Mouse (Mus musculus) hindbrain, embryonic 11.5 days (tissue): ENCODE measurements at regions not wholly inside any gene's neighbourhood (a gene's known extent, or its start where the extent isn't known, plus 50 kb on each side); places are given as distances from the start of the nearest gene placed in this dataset.

Experiments
- ATAC-seq: fragments of 200-750 bp; cut with Nextera tagmentation; 2 replicates; pipeline ENCODE4 v1.8.0; 2017; ENCODE audit warnings: mild to moderate bottlenecking, moderate TSS enrichment, moderate library complexity; ENCODE audit not compliant: low FRiP score
- DNase-seq: peaks from one replicate; pipeline ENCODE4 v3.0.0-alpha.2; 2015; ENCODE audit warnings: low spot score
- H3K27ac ChIP-seq: fragments of 300-500 bp; sonication (generic); 2 replicates; pipeline ENCODE4 v1.5.1; 2014; ENCODE audit warnings: mild to moderate bottlenecking, low read depth, low read length
- H3K27me3 ChIP-seq: fragments of 300-500 bp; sonication (generic); 2 replicates; pipeline ENCODE4 v1.6.1; 2014; ENCODE audit warnings: mild to moderate bottlenecking, low read length, moderate library complexity, mixed read lengths; ENCODE audit not compliant: control insufficient read depth, insufficient read depth
- H3K36me3 ChIP-seq: fragments of 300-500 bp; sonication (generic); 2 replicates; pipeline ENCODE4 v1.6.1; 2014; ENCODE audit warnings: mild to moderate bottlenecking, low read length, moderate library complexity, mixed read lengths; ENCODE audit not compliant: control insufficient read depth, insufficient read depth
- H3K4me1 ChIP-seq: fragments of 300-500 bp; sonication (generic); replicated peaks from 2 replicates; pipeline ENCODE4 v1.6.1; 2014; ENCODE audit warnings: low read length, mixed read lengths; ENCODE audit not compliant: control insufficient read depth, insufficient read depth
- H3K4me2 ChIP-seq: fragments of 300-500 bp; sonication (generic); replicated peaks from 2 replicates; pipeline ENCODE4 v1.6.1; 2014; ENCODE audit warnings: mild to moderate bottlenecking, low read depth, low read length
- H3K4me3 ChIP-seq: fragments of 300-500 bp; sonication (generic); 2 replicates; pipeline ENCODE4 v1.5.1; 2014; ENCODE audit warnings: low read depth, low read length
- H3K9ac ChIP-seq: fragments of 300-500 bp; sonication (generic); 2 replicates; pipeline ENCODE4 v1.6.1; 2014; ENCODE audit warnings: low read depth, low read length
- H3K9me3 ChIP-seq: fragments of 300-500 bp; sonication (generic); 2 replicates; pipeline ENCODE4 v1.6.1; 2016; ENCODE audit warnings: low read length; ENCODE audit not compliant: control insufficient read depth
- WGBS: fragments of 180-500 bp; shearing (Covaris S2); extraction: QIAGEN DNeasy Blood & Tissue Kit; methylation state at CpG from one replicate; pipeline ENCODE4 v1.1.7; 2014; 5-methylcytosine and 5-hydroxymethylcytosine counted together

DNA sequence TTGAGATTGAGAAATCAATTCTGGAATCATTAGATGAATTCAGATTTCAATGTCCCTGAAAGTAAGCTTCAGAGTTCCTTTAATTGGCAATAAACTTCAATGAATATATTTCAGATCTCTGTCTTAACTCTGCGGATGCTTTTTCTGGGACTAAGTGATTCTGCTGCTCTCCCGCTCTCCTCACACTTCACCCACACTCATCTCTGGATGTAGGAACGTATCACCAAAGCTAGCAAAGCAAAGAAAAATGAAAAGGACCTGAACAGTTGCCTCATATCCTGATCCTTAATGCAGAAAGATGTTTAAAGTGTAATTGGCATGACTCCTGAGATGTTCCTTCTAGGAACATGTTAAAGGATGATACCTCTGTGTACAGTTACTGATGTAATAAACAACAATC, 377.3 kb downstream of the Basp1 start:
- no peaks in the 10 kb centered on the region for H3K27me3 ChIP-seq
- DNase-seq = no peak
- no peaks in the 10 kb centered on the region for H3K36me3 ChIP-seq
- no peak overlapping the region for H3K9ac ChIP-seq
- H3K27ac ChIP-seq = no peak overlapping the region
- no peak overlapping the region for H3K4me2 ChIP-seq
- WGBS = 93% methylated on average over 3 of the region's 3 CpGs
- no peak for ATAC-seq
- H3K4me1 ChIP-seq = no peaks in the 10 kb centered on the region
- H3K9me3 ChIP-seq = no peaks in the 10 kb centered on the region
- H3K4me3 ChIP-seq = no peak overlapping the region

DNA sequence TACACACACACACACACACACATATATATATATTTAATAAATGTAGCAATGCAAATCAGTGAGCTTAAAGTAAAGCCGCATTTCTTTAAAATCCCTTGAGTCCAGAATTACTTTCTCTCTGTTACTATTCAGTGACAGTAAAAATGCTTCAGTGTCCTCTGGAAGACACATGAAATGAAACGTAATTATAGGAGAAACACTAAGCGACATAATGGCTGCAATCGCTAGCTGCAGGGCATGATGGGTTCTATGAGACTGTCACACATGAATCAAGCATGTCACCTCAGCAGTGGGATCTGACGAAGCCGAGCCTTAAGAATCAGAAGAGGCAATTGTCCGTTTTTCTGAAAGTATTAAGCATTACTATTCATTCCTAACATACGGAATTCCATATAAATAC, 385.7 kb downstream of the Basp1 start:
- peak; percentile 20 for DNase-seq
- Histone ChIP-seq H3K27me3 (no peaks in the 10 kb centered on the region), H3K4me2 (no peak overlapping the region), H3K27ac (no peak overlapping the region), H3K9me3 (no peaks in the 10 kb centered on the region), H3K4me3 (no peak overlapping the region), H3K9ac (no peak overlapping the region), H3K36me3 (no peaks in the 10 kb centered on the region), H3K4me1 (peaks cover 6% of the 10 kb centered on the region)
- WGBS = 67% methylated on average over 8 of the region's 8 CpGs
- no peak for ATAC-seq

DNA sequence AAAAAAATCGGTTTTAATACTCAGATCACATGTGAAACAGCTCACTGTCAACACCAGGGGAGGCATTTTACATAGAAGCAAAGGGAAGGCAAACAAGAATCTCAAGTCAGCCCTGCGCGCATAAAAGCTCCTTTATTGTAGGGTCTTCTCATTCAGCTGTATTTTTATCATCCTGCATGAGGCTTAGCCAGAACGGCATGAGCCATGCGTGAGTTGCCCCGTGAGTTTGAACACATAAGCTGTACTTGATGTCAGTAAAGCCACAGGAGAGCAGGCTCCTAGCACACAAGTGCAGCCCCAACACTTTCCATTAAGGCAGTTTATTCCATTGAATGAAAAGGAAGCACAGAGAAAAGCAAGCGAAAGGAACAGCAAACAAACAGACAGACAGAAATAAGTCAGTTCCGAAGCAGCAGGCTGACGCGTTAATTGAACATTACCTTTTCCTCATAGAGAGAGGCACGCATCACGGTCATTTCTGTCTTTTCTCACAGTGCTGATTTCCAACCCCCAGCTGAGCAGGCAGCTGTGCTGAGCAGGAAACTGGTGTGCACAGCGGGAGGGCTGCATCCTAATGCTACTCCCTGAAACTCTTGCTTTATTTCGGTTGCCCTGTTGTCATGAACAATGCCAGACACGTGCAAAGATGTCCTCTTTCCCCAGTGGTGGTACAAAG, 386.6 kb downstream of the Basp1 start:
- H3K4me1 ChIP-seq = peaks cover 6% of the 10 kb centered on the region
- DNase-seq (peak; percentile 71), ATAC-seq (peak; percentile 84)
- no peaks in the 10 kb centered on the region for H3K36me3 ChIP-seq
- H3K4me3 ChIP-seq = peak overlapping the region; percentile 28
- WGBS = 4% methylated on average over 15 of the region's 15 CpGs
- peak overlapping the region; percentile 42 for H3K9ac ChIP-seq
- no peaks in the 10 kb centered on the region for H3K9me3 ChIP-seq
- no peaks in the 10 kb centered on the region for H3K27me3 ChIP-seq
- H3K27ac ChIP-seq = peak overlapping the region; percentile 83
- peak overlapping the region; percentile 42 for H3K4me2 ChIP-seq

DNA sequence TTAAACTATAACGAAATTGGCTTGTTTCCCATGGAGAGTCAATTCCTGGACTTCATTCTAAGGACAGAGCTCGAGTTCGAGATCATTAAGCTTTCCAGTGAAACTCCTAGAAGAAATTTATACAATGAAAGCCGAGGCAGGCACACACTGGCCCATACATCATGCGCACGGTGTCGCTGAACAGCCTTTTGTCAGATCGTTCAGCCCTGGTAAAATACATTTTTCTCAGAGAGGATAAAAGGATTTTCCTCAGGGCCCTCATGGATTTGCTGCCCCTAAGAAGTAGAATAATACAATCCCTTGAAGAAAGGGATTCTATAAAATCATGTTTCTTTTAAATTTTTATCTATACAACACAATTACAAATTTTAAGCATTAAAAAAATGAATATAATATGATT, 387.2 kb downstream of the Basp1 start:
- H3K4me1 ChIP-seq = peaks cover 6% of the 10 kb centered on the region
- ATAC-seq (no peak), DNase-seq (peak; percentile 15)
- 34% methylated on average over 8 of the region's 8 CpGs for WGBS
- no peak overlapping the region; the same call in 1 of the 2 replicates for H3K4me3 ChIP-seq
- H3K27ac ChIP-seq = peak overlapping the region; percentile 83
- H3K36me3 ChIP-seq = no peaks in the 10 kb centered on the region
- no peaks in the 10 kb centered on the region for H3K27me3 ChIP-seq
- H3K4me2 ChIP-seq = peak overlapping the region; percentile 42; the same call in 1 of the 2 replicates
- H3K9me3 ChIP-seq = no peaks in the 10 kb centered on the region
- no peak overlapping the region; the same call in 1 of the 2 replicates for H3K9ac ChIP-seq

DNA sequence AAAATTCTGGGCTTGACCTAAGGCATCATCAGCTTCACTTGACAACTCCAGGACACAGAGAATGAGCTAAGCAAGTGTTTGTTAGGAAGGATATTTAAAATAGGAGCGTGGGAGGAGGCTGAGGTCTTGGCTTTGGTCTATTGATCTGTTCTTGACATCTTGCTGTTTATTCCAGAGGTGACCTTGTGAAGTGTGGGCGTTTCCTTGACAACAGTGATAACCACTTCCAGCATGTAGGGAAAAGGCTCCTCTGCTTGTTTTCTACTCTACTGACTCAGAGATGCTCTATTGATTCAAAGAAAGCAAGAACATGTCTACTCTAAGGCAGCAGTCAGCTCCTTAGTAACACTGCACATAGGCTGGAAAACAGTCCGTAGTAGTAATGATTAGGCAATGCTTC, 392.6 kb downstream of the Basp1 start:
- Histone ChIP-seq H3K9me3 (no peaks in the 10 kb centered on the region), H3K4me3 (no peak overlapping the region), H3K36me3 (no peaks in the 10 kb centered on the region), H3K4me1 (no peaks in the 10 kb centered on the region; the same call in 1 of the 2 replicates), H3K9ac (no peak overlapping the region), H3K27ac (no peak overlapping the region), H3K27me3 (no peaks in the 10 kb centered on the region), H3K4me2 (no peak overlapping the region)
- ATAC-seq (peak; percentile 62), DNase-seq (no peak)
- WGBS = 49% methylated on average over 3 of the region's 3 CpGs

DNA sequence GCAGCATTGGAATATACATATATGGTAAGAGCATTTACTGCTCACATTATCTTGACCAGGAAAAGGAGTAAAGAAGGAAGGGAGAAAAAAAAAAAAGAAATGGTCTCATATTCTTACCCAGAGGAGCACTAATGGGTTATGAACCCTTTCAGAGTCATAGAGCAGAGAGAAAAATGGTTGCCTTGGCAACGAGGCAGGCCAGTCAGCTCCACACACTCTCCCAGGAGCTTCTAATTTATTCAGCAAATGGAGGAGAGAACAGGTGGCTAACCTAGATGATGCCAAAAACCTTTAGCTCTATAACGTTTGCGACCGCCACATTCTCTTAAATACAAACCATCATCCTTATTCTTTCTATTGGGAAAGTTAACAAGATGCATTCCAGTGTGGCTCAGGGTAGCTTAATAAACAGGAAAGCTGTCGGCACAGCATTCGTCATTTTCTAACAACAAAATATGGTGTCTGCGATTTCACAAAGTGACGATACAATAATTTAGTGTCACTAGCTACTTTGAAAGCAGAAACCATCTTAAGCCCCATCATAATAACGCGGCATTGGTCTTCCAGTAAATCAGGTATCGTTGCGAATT, 394.1 kb downstream of the Basp1 start:
- Histone ChIP-seq H3K4me2 (no peak overlapping the region), H3K9ac (no peak overlapping the region), H3K27ac (no peak overlapping the region), H3K36me3 (no peaks in the 10 kb centered on the region), H3K4me3 (no peak overlapping the region), H3K4me1 (no peaks in the 10 kb centered on the region; the same call in 1 of the 2 replicates), H3K9me3 (no peaks in the 10 kb centered on the region), H3K27me3 (no peaks in the 10 kb centered on the region)
- DNase-seq (peak; percentile 37), ATAC-seq (peak; percentile 78; the same call in 1 of the 2 replicates)
- 81% methylated on average over 12 of the region's 12 CpGs for WGBS

DNA sequence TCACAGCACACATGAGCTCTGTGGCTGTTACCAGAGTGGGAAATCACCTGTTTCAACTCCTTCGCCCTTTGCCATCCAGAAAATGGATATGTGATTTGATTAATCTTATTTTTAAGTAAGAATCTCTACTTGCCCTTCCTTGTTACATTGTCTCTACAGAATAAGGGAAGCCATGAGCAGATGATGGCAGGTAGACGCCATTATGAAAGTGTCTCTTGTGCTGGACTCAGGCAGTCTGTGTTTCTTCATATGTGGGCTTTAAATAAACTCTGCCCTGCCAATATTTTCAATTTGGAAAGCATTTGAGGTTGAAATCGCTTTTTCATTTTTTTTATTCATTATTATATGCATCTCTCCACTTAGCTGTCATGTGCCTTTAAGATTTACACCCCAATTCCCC, 394.6 kb downstream of the Basp1 start:
- no peak overlapping the region for H3K27ac ChIP-seq

DNA sequence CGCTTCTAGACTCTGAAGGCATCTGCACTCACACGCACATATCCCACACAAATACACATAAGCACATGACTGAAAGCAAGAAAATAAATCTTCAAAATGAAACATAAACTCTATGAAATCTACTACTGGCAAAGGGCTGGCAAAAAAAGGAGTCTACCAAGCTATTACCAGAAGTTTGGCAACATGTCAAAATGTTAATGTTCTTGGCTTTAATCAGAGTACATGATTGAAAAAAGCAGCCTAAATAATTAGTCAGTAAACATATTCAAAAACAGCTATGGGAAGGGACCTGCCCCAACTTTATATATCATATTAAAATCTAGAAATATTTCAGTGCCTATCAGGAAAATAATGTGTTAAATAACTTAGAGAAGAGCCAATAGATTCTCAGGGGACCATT, 405.8 kb downstream of the Basp1 start:
- Histone ChIP-seq H3K4me3 (no peak overlapping the region), H3K9ac (no peak overlapping the region), H3K27me3 (no peaks in the 10 kb centered on the region), H3K36me3 (no peaks in the 10 kb centered on the region), H3K4me1 (no peaks in the 10 kb centered on the region), H3K4me2 (no peak overlapping the region), H3K27ac (no peak overlapping the region), H3K9me3 (no peaks in the 10 kb centered on the region)
- 96% methylated on average over 2 of the region's 2 CpGs for WGBS
- no peak for DNase-seq
- ATAC-seq = no peak

More for the DNA sequence above, 394.6 kb downstream of the Basp1 start:
- DNase-seq = no peak
- Histone ChIP-seq H3K4me2 (no peak overlapping the region), H3K9me3 (no peaks in the 10 kb centered on the region), H3K4me3 (no peak overlapping the region), H3K36me3 (no peaks in the 10 kb centered on the region), H3K9ac (no peak overlapping the region), H3K27me3 (no peaks in the 10 kb centered on the region), H3K4me1 (no peaks in the 10 kb centered on the region; the same call in 1 of the 2 replicates)
- no peak; the same call in 1 of the 2 replicates for ATAC-seq
- 87% methylated on average over 3 of the region's 3 CpGs for WGBS

DNA sequence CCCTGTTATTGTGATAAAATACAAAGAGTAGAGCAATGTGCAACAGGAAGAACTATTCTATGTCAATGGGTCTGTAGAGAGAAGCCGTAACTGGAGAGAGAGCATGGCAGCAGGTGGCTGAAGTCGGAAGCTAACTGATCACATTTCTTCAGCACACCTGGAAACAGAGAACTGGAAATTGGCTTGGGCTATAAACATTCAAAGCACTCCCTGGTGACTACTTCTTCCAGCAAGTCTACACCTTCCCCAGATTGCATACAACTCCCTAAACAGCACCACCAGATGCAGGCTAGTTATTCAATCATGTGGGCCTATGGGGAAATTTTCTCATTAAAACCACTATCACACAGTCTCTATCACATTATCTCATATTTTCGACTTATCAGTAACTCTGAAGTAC, 413.4 kb downstream of the Basp1 start:
- DNase-seq = no peak
- Histone ChIP-seq H3K27me3 (no peaks in the 10 kb centered on the region), H3K4me1 (no peaks in the 10 kb centered on the region), H3K9ac (no peak overlapping the region), H3K4me3 (no peak overlapping the region), H3K9me3 (no peaks in the 10 kb centered on the region), H3K36me3 (no peaks in the 10 kb centered on the region), H3K4me2 (no peak overlapping the region), H3K27ac (no peak overlapping the region)
- no peak for ATAC-seq
- WGBS = 85% methylated on average over 3 of the region's 3 CpGs
